Mouse (Mus musculus) lung, embryonic 16.5 days (tissue): ENCODE results near the gene Mgat3. TPM values are rescaled to one million over a fixed set of nuclear protein-coding genes. Genes with fewer than 3 reads are reported as not detected.

Experiments
- ATAC-seq: fragments of 200-750 bp; cut with Nextera tagmentation; 2 replicates; pipeline ENCODE4 v1.8.0; 2017; ENCODE audit warnings: low read depth, mild to moderate bottlenecking, moderate library complexity
- H3K27ac ChIP-seq: fragments of 300-500 bp; sonication (generic); 2 replicates; pipeline ENCODE4 v1.5.1; 2014; ENCODE audit warnings: mild to moderate bottlenecking, control low read depth, low read length
- H3K27me3 ChIP-seq: fragments of 300-500 bp; sonication (generic); 2 replicates; pipeline ENCODE4 v1.6.1; 2014; ENCODE audit warnings: low read depth, low read length, mixed read lengths; ENCODE audit not compliant: control insufficient read depth, insufficient read depth
- H3K36me3 ChIP-seq: fragments of 300-500 bp; sonication (generic); 2 replicates; pipeline ENCODE4 v1.6.1; 2014; ENCODE audit warnings: low read length; ENCODE audit not compliant: control insufficient read depth, insufficient read depth
- H3K4me1 ChIP-seq: fragments of 300-500 bp; sonication (generic); replicated peaks from 2 replicates; pipeline ENCODE4 v1.6.1; 2014; ENCODE audit warnings: low read length, mixed read lengths; ENCODE audit not compliant: control insufficient read depth, insufficient read depth
- H3K4me2 ChIP-seq: fragments of 300-500 bp; sonication (generic); 2 replicates; pipeline ENCODE4 v1.6.1; 2014; ENCODE audit warnings: low read depth, low read length, control low read depth
- H3K4me3 ChIP-seq: fragments of 300-500 bp; sonication (generic); 2 replicates; pipeline ENCODE4 v1.5.1; 2014; ENCODE audit warnings: mild to moderate bottlenecking, low read length, control low read depth
- H3K9ac ChIP-seq: fragments of 300-500 bp; sonication (generic); 2 replicates; pipeline ENCODE4 v1.6.1; 2014; ENCODE audit warnings: low read length, control low read depth
- H3K9me3 ChIP-seq: fragments of 300-500 bp; sonication (generic); 2 replicates; pipeline ENCODE4 v1.6.1; 2016; ENCODE audit warnings: low read length; ENCODE audit not compliant: control insufficient read depth
- WGBS: fragments of 180-500 bp; shearing (Covaris S2); extraction: QIAGEN DNeasy Blood & Tissue Kit; methylation state at CpG from one replicate; pipeline ENCODE4 v1.1.7; 2014; 5-methylcytosine and 5-hydroxymethylcytosine counted together
- polyA plus RNA-seq: library from polyadenylated mRNA; unstranded; fragments of >200 nt; fragmentation: Nextera tagmentation; extraction: Ambion mirVana; gene quantifications from 2 replicates; pipeline ENCODE4 v1.2.1, GENCODE M21; 2015

The Mgat3 gene
- polyA plus RNA-seq, 1 experiment from 2014 or later: 4.3 TPM

GRCm38 (mm10) chr15:80203406-80203805, 29.9 kb downstream of the Mgat3 start:
- no peaks in the 10 kb centered on the region for H3K27me3 ChIP-seq
- no peak overlapping the region for H3K27ac ChIP-seq
- no peak for ATAC-seq
- no peaks in the 10 kb centered on the region for H3K4me1 ChIP-seq
- H3K4me3 ChIP-seq: no peak overlapping the region
- H3K36me3 ChIP-seq: no peaks in the 10 kb centered on the region
- no peaks in the 10 kb centered on the region for H3K9me3 ChIP-seq
- H3K9ac ChIP-seq: no peak overlapping the region
- no peak overlapping the region for H3K4me2 ChIP-seq
- 29% methylated on average over 4 of the region's 4 CpGs for WGBS

DNA sequence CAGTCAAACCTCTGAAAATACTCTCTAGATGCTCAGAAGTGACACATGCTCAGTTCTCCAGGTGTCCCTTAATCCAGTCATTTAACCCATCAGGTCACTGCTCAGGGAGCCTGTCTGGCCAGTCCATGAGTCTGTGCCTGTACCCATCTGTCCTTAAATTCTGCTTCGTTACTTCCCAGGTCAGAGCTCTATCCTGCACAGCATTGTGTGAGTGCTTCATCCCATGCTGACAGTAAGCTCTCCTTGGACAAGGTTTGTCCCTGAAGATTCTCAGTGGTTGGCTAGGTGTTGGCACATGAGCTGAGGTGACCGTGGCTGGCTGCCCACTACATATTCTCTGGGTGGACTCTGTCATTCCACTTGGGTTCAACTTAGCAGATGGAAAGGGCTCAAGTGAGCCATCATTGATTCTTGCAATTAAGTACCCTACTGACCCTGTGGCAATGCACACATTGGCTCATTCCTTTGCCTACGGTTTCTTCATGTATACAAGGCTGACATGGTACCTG, 32.6 kb downstream of the Mgat3 start:
- Histone ChIP-seq H3K36me3 (no peaks in the 10 kb centered on the region), H3K27ac (no peak overlapping the region), H3K9ac (no peak overlapping the region), H3K9me3 (no peaks in the 10 kb centered on the region), H3K4me1 (no peaks in the 10 kb centered on the region), H3K4me2 (no peak overlapping the region), H3K4me3 (no peak overlapping the region), H3K27me3 (no peaks in the 10 kb centered on the region)
- 75% methylated on average over 3 of the region's 3 CpGs for WGBS
- no peak for ATAC-seq

DNA sequence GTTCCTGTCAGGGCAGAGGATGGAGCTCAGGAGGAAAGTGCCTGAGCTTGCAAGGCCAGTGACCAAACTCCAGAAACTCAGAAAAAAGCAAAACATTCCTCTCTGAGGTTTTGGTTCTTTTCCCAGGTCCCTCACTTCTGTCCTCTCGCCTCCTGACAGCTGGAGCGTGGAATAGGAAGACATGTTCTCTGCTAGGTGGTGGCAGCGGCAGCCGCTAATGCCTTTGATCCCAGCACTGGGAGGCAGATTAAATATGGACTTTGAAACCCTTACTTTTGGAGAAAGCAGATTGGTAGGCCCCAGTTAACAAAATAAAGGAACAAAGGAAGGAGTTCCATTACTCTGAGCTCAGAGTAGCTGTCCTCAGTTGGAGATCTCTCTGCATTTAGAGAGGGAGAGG, 34.9 kb downstream of the Mgat3 start:
- 31% methylated on average over 4 of the region's 4 CpGs for WGBS

DNA sequence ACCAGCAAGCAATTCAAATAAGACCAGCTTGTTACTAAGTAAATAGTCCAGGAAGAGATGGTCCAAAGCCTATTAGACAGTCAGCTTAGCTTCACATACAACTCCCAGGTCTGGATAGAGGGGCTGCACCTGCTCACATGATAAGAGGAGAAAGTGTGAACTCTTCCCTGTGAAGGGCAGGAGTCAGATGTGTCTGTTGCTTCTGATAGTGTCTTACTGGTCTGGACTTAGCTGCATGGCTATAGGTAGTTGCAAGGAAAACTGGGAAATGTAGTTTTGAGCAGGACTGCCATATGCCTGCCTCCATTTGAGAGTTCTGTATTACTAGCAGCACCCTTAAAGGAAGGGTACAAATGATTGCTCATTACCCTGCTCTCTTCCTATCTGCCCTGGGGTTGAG, 40.2 kb downstream of the Mgat3 start:
- Histone ChIP-seq H3K27me3 (no peaks in the 10 kb centered on the region), H3K9me3 (no peaks in the 10 kb centered on the region), H3K9ac (no peak overlapping the region), H3K4me3 (no peak overlapping the region), H3K27ac (no peak overlapping the region), H3K4me2 (no peak overlapping the region), H3K36me3 (0 out of 2 replicates have a peak, but pooled peaks cover 4% of the 10 kb centered on the region), H3K4me1 (no peaks in the 10 kb centered on the region)
- ATAC-seq: no peak

More for the DNA sequence above, 34.9 kb downstream of the Mgat3 start:
- H3K36me3 ChIP-seq: 0 out of 2 replicates have a peak, but pooled peaks cover 4% of the 10 kb centered on the region
- no peaks in the 10 kb centered on the region for H3K4me1 ChIP-seq
- H3K4me3 ChIP-seq: no peak overlapping the region
- H3K9me3 ChIP-seq: no peaks in the 10 kb centered on the region
- H3K27me3 ChIP-seq: no peaks in the 10 kb centered on the region
- no peak overlapping the region for H3K27ac ChIP-seq
- ATAC-seq: no peak
- H3K4me2 ChIP-seq: no peak overlapping the region
- no peak overlapping the region for H3K9ac ChIP-seq

GRCm38 (mm10) chr15:80215716-80216479, 42.4 kb downstream of the Mgat3 start:
- H3K27me3 ChIP-seq: no peaks in the 10 kb centered on the region
- WGBS: 13% methylated on average over 10 of the region's 10 CpGs
- H3K4me1 ChIP-seq: no peaks in the 10 kb centered on the region
- H3K36me3 ChIP-seq: 0 out of 2 replicates have a peak, but pooled peaks cover 4% of the 10 kb centered on the region
- H3K4me3 ChIP-seq: no peak overlapping the region
- no peaks in the 10 kb centered on the region for H3K9me3 ChIP-seq
- H3K4me2 ChIP-seq: no peak overlapping the region
- H3K27ac ChIP-seq: no peak overlapping the region
- H3K9ac ChIP-seq: no peak overlapping the region
- no peak for ATAC-seq

DNA sequence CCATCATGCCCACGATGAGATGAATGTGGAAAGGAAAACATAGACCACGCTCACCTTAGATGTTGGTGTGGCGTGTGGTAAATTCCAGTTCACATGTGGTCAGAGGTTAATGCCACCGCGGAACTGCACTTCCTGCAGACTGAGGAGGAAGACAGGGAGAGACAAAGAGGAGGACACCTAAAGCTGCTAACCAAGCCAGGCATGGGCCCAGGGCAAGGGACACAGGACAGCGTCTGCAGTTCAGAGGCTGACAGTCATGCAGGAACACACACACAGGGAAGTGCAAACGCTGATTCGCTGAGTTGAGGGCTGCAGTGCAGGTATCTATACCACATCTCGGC, 42.9 kb downstream of the Mgat3 start:
- WGBS: 59% methylated on average over 9 of the region's 9 CpGs
- Histone ChIP-seq H3K27me3 (no peaks in the 10 kb centered on the region), H3K9me3 (no peaks in the 10 kb centered on the region), H3K9ac (no peak overlapping the region), H3K4me3 (no peak overlapping the region), H3K4me2 (no peak overlapping the region), H3K36me3 (0 out of 2 replicates have a peak, but pooled peaks cover 4% of the 10 kb centered on the region), H3K4me1 (no peaks in the 10 kb centered on the region), H3K27ac (no peak overlapping the region)
- no peak for ATAC-seq

- H3K27me3 ChIP-seq: no peaks in the 10 kb centered on the region
- H3K4me1 ChIP-seq: no peaks in the 10 kb centered on the region
- H3K36me3 ChIP-seq: no peaks in the 10 kb centered on the region
- WGBS: 80% methylated on average over 10 of the region's 10 CpGs
- no peak overlapping the region for H3K9ac ChIP-seq
- no peaks in the 10 kb centered on the region for H3K9me3 ChIP-seq
- H3K4me2 ChIP-seq: no peak overlapping the region
- no peak overlapping the region for H3K27ac ChIP-seq
- no peak for ATAC-seq
- no peak overlapping the region for H3K4me3 ChIP-seq
Measured at GRCm38 (mm10) chr15:80217476-80217875, 44.0 kb downstream of the Mgat3 start.

GRCm38 (mm10) chr15:80219211-80219610, 45.7 kb downstream of the Mgat3 start:
- Histone ChIP-seq H3K9ac (no peak overlapping the region; the same call in 1 of the 2 replicates), H3K9me3 (no peaks in the 10 kb centered on the region), H3K27me3 (no peaks in the 10 kb centered on the region), H3K36me3 (no peaks in the 10 kb centered on the region), H3K4me2 (peak overlapping the region; percentile 43), H3K4me3 (no peak overlapping the region), H3K4me1 (no peaks in the 10 kb centered on the region), H3K27ac (peak overlapping the region; percentile 26; the same call in 1 of the 2 replicates)
- ATAC-seq: peak; percentile 60
- 21% methylated on average over 14 of the region's 14 CpGs for WGBS

GRCm38 (mm10) chr15:80219705-80220657, 46.5 kb downstream of the Mgat3 start:
- H3K4me3 ChIP-seq: no peak overlapping the region
- no peaks in the 10 kb centered on the region for H3K9me3 ChIP-seq
- peak overlapping the region; percentile 26; the same call in 1 of the 2 replicates for H3K27ac ChIP-seq
- H3K4me2 ChIP-seq: no peak overlapping the region
- no peak for ATAC-seq
- no peaks in the 10 kb centered on the region for H3K4me1 ChIP-seq
- H3K27me3 ChIP-seq: no peaks in the 10 kb centered on the region
- no peak overlapping the region for H3K9ac ChIP-seq
- H3K36me3 ChIP-seq: no peaks in the 10 kb centered on the region
- 52% methylated on average over 4 of the region's 4 CpGs for WGBS
